Mouse (Mus musculus): ENCODE results near the gene Zfp648. TPM values are rescaled to one million over a fixed set of nuclear protein-coding genes. Genes with fewer than 3 reads are reported as not detected.

The Zfp648 gene
- total RNA-seq, 2 experiments from 2014 or later = not detected

DNA sequence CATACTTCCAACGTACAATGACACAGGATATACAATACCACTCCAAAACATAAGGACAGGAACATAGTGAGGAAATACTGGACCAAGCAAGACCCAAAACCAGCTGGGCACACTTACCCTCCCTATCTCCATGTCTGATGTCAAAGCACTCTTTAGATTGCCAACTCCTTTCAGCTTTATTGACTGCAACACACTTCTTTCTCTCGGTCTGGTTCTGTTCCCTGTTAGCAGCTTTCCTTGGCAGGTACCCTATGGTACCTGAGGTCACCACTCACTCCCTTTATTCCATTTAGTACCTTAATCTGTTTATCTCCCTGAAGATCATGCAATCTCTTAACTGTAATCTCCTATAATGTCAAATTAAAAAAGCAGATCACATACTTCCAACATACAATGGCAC lies 19.0 kb downstream of the Zfp648 start:
- no peak for DNase-seq (ENCODE audit: low spot score in 2 of 2)

GRCm38 (mm10) chr1:154220566-154220965 lies 19.6 kb downstream of the Zfp648 start:
- no peak for DNase-seq (ENCODE audit: low spot score in 2 of 2)

DNA sequence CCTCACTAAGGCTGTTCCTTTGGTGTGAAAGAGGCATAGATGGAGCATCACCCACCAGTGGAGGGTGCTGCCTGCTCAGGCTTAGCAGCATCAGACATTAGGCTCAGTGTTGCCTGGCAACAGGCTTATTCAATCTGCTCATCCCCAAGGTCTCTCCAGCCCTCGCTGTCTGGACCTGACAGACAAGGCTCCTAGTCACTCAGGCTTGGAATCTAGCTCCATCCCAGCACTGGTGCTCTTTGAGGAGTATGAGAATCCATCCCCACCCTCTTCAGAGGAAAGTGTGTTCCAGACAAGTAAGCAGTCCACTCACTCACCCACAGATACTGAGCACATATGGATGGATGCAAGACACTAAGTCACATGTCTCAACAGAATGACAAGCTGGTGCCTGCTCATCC lies 22.8 kb downstream of the Zfp648 start:
- no peak for DNase-seq (ENCODE audit: low spot score in 2 of 2)

GRCm38 (mm10) chr1:154232594-154232993 lies 31.6 kb downstream of the Zfp648 start:
- DNase-seq (ENCODE audit: low spot score in 2 of 2) = no peak

DNA sequence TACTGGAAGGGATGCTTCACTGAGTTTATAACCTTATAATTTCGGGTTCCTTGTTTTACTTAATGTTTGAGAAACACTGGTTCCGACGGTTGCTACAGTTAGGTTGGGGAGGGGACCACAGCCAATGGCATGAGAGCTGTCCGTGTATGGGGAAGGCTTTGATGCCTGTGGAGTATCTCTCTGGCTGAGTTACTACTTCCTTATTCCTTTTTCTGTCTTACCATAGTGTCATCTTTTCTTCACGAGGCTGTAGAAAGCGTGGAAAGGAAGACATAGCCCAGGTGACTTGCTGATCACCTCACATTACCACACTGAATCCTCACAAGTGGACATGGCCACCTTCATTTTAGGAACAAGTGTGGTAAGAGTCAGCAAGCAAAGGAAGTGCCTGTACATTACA lies 32.0 kb downstream of the Zfp648 start:
- DNase-seq (ENCODE audit: low spot score in 2 of 2) = no peak

DNA sequence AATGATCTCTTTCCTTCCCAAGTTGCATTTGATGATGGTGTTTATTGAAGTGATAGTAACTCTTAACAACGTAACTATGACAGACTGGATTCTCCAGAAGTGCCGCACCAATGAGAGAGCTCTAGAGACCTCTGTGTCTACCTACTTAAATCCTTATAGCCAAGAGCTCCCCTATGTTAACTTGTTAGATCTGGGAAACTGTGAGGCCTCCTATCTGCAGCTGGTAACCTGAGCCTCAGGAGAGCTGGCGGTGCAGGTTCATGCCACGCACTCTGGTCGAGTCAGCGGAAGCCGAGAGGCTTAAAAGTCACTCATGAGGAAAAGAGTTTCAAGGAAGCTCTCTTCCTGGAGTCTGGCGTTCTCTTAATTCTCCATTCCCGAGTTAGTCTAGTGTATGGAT lies 33.8 kb downstream of the Zfp648 start:
- no peak for DNase-seq (ENCODE audit: low spot score in 2 of 2)

GRCm38 (mm10) chr1:154238876-154239275 lies 37.9 kb downstream of the Zfp648 start:
- DNase-seq (ENCODE audit: low spot score in 2 of 2) = no peak

- no peak for DNase-seq (ENCODE audit: low spot score in 2 of 2)
Observed at GRCm38 (mm10) chr1:154251186-154251585, 50.2 kb downstream of the Zfp648 start.

GRCm38 (mm10) chr1:154252739-154253138 lies 51.8 kb downstream of the Zfp648 start:
- DNase-seq (ENCODE audit: low spot score in 2 of 2) = no peak
